Mouse (Mus musculus): ENCODE data around the gene Nhlrc2. TPM values are rescaled to one million over a fixed set of nuclear protein-coding genes. Genes with fewer than 3 reads are reported as not detected.
A peak's percentile ranks its signal among the peaks of the same experiment; 100 is the strongest.

The Nhlrc2 gene
- total and polyA plus RNA-seq, 3 experiments: 9.9 to 18.3 (median 12.6) TPM

GRCm38 (mm10) chr19:56546031-56546430 lies 2.0 kb upstream of the Nhlrc2 start:
- DNase-seq (ENCODE audit: extremely low read depth): peak; percentile 55
- TF ChIP-seq MEF2A (IDR thresholded peaks at IDR 0.05; ENCODE audit: borderline replicate concordance, low read depth, low read length): peak; percentile 58
- TF ChIP-seq IRF4 (IDR thresholded peaks at IDR 0.05; ENCODE audit: low read depth, low read length): peak; percentile 68
- no peak for TF ChIP-seq HCFC1 (IDR thresholded peaks at IDR 0.05; ENCODE audit: low read depth, low read length)
- 0 out of 2 replicates have a peak, but pooled peaks have one; percentile 19 for TF ChIP-seq TBP (conservative IDR thresholded peaks at IDR 0.05; ENCODE audit: low read depth, low read length)
- peak; percentile 61; the same call in 1 of the 2 replicates for TF ChIP-seq MYC (IDR thresholded peaks at IDR 0.05; ENCODE audit: low read depth, low read length)
- TF ChIP-seq ETS1 (conservative IDR thresholded peaks at IDR 0.05; ENCODE audit: low read depth, low read length): peak; percentile 39; the same call in 1 of the 2 replicates
- no peak for TF ChIP-seq UBTF (IDR thresholded peaks at IDR 0.05; ENCODE audit: low read depth, low read length)
- peak; percentile 73 for TF ChIP-seq EP300 (IDR thresholded peaks at IDR 0.05; ENCODE audit: low read length)
- TF ChIP-seq JUN (IDR thresholded peaks at IDR 0.05; ENCODE audit: insufficient read depth, low read depth, low read length): peak; percentile 74
- no peak for TF ChIP-seq MAX (IDR thresholded peaks at IDR 0.05; ENCODE audit: low read length)
- TF ChIP-seq JUND (conservative IDR thresholded peaks at IDR 0.05; ENCODE audit: low read depth, low read length): peak; percentile 87
- H3K79me2 ChIP-seq (replicated peaks; ENCODE audit: control insufficient read depth, extremely low read depth, insufficient read depth, poor library complexity, severe bottlenecking): peaks cover 17% of the 10 kb centered on the region
- no peaks in the 10 kb centered on the region for H3K27me3 ChIP-seq (replicated peaks)
- H3K9me3 ChIP-seq (replicated peaks; ENCODE audit: low read length): no peaks in the 10 kb centered on the region
- peak overlapping the region; percentile 85 for H3K4me2 ChIP-seq (ENCODE audit: insufficient read depth, low read depth, poor library complexity, severe bottlenecking)
- peak overlapping the region in 2 of 3 experiments; percentile 39 to 98 for H3K4me3 ChIP-seq (replicated peaks in 1 of 3; ENCODE audit: low read depth in 2 of 3, low read length in 2 of 3, poor library complexity in 1 of 3)
- dilution Hi-C loops (cut with MboI; ENCODE audit: extremely low pct_ligation_motif_present, extremely low pct_unique_long_range_greater_than_20kb, low sequenced_read_pairs) (no loop called here), in situ Hi-C loops (cut with MboI; ENCODE audit: low pct_ligation_motif_present, low pct_unique_long_range_greater_than_20kb, low sequenced_read_pairs) (no loop called here)
- peaks cover 19 to 42% of the 10 kb centered on the region in 2 experiments for H3K36me3 ChIP-seq (replicated peaks in 1 of 2; ENCODE audit: control insufficient read depth in 1 of 2, insufficient read depth in 1 of 2, low read length in 1 of 2)
- 0 out of 2 replicates have a peak overlapping the region, but pooled peaks have one; percentile 3 for H3K27ac ChIP-seq (ENCODE audit: insufficient read depth, low read depth)
- peaks cover 0 to 44% of the 10 kb centered on the region in 2 experiments; a peak in 2 of 4 replicates for H3K4me1 ChIP-seq (ENCODE audit: control insufficient read depth in 1 of 2, insufficient read depth in 2 of 2)
- H3K9ac ChIP-seq (ENCODE audit: insufficient read depth, low read depth): peak overlapping the region; percentile 89

GRCm38 (mm10) chr19:56547456-56548229 lies 418 bp upstream of the Nhlrc2 start, which contains the start of gene Dclre1a:
Dclre1a (minus strand) TSS chr19:56548222.
- in situ Hi-C loops (cut with MboI; ENCODE audit: low pct_ligation_motif_present, low pct_unique_long_range_greater_than_20kb, low sequenced_read_pairs) (no loop called here), dilution Hi-C loops (cut with MboI; ENCODE audit: extremely low pct_ligation_motif_present, extremely low pct_unique_long_range_greater_than_20kb, low sequenced_read_pairs) (no loop called here)
- Histone ChIP-seq H3K4me2 (ENCODE audit: insufficient read depth, low read depth, poor library complexity, severe bottlenecking) (peak within 1 kb of the TSS; percentile 98), H3K4me3 (replicated peaks in 1 of 3; ENCODE audit: low read depth in 2 of 3, low read length in 2 of 3, poor library complexity in 1 of 3) (peak within 1 kb of the TSS; percentile 88 to 98 (median 92)), H3K4me1 (ENCODE audit: control insufficient read depth in 1 of 2, insufficient read depth in 2 of 2) (peaks cover 0 to 44% of the 10 kb centered on the region in 2 experiments; a peak in 2 of 4 replicates), H3K36me3 (replicated peaks in 1 of 2; ENCODE audit: control insufficient read depth in 1 of 2, insufficient read depth in 1 of 2, low read length in 1 of 2) (peaks cover 19 to 42% of the 10 kb centered on the region in 2 experiments), H3K79me2 (replicated peaks; ENCODE audit: control insufficient read depth, extremely low read depth, insufficient read depth, poor library complexity, severe bottlenecking) (peaks cover 22% of the 10 kb centered on the region), H3K9me3 (replicated peaks; ENCODE audit: low read length) (no peaks in the 10 kb centered on the region), H3K27ac (ENCODE audit: insufficient read depth, low read depth) (peak within 1 kb of the TSS; percentile 84), H3K9ac (ENCODE audit: insufficient read depth, low read depth) (peak within 1 kb of the TSS; percentile 89), H3K27me3 (replicated peaks) (no peaks in the 10 kb centered on the region)
- DNase-seq (ENCODE audit: extremely low read depth): peak; percentile 61
- TF ChIP-seq SMC3 (IDR thresholded peaks at IDR 0.05; ENCODE audit: low read depth, low read length) (no peak), BHLHE40 (IDR thresholded peaks at IDR 0.05; ENCODE audit: low read depth, low read length) (peak; percentile 53; the same call in 1 of the 2 replicates), MEF2A (IDR thresholded peaks at IDR 0.05; ENCODE audit: borderline replicate concordance, low read depth, low read length) (no peak), MXI1 (IDR thresholded peaks at IDR 0.05; ENCODE audit: low read depth, low read length) (peak; percentile 61), ZC3H11A (IDR thresholded peaks at IDR 0.05; ENCODE audit: low read depth, low read length) (no peak; the same call in 1 of the 2 replicates), GABPA (IDR thresholded peaks at IDR 0.05; ENCODE audit: insufficient replicate concordance, low read depth, low read length) (no peak), JUN (IDR thresholded peaks at IDR 0.05; ENCODE audit: insufficient read depth, low read depth, low read length) (no peak), E2F4 (IDR thresholded peaks at IDR 0.05; ENCODE audit: insufficient replicate concordance, low read depth, low read length) (peak; percentile 94), ELF1 (IDR thresholded peaks at IDR 0.05; ENCODE audit: low read depth, low read length) (no peak), TCF12 (IDR thresholded peaks at IDR 0.05; ENCODE audit: low read depth, low read length) (peak; percentile 15; the same call in 1 of the 2 replicates), POLR2A (IDR thresholded peaks at IDR 0.05; ENCODE audit: low read depth, low read length) (peak; percentile 49), USF2 (conservative IDR thresholded peaks at IDR 0.05; ENCODE audit: low read depth, low read length) (no peak), HCFC1 (IDR thresholded peaks at IDR 0.05; ENCODE audit: low read depth, low read length) (no peak), EP300 (IDR thresholded peaks at IDR 0.05; ENCODE audit: low read length) (no peak), ETS1 (conservative IDR thresholded peaks at IDR 0.05; ENCODE audit: low read depth, low read length) (no peak), JUND (conservative IDR thresholded peaks at IDR 0.05; ENCODE audit: low read depth, low read length) (no peak), NRF1 (IDR thresholded peaks at IDR 0.05; ENCODE audit: low read depth, low read length) (no peak), CHD1 (IDR thresholded peaks at IDR 0.05; ENCODE audit: low read depth, low read length) (no peak), CTCF (conservative IDR thresholded peaks at IDR 0.05 in 1 of 2, IDR thresholded peaks at IDR 0.05 in 1 of 2; ENCODE audit: low read depth in 2 of 2, low read length in 2 of 2) (peak in 1 of 2 experiments; percentile 28; a peak in 2 of 4 replicates), MAX (IDR thresholded peaks at IDR 0.05; ENCODE audit: low read length) (peak; percentile 7; the same call in 1 of the 2 replicates), POLR2AphosphoS2 (IDR thresholded peaks at IDR 0.05; ENCODE audit: low read depth, low read length) (no peak), MAFK (IDR thresholded peaks at IDR 0.05; ENCODE audit: insufficient replicate concordance, low read length) (no peak), ZMIZ1 (IDR thresholded peaks at IDR 0.05; ENCODE audit: low read depth, low read length) (no peak), ZNF384 (IDR thresholded peaks at IDR 0.05; ENCODE audit: low read depth, low read length) (peak; percentile 74), MYC (IDR thresholded peaks at IDR 0.05; ENCODE audit: low read depth, low read length) (no peak)
